ENCODE assay signal across 8 mouse cellular contexts in the genomic region with DNA sequence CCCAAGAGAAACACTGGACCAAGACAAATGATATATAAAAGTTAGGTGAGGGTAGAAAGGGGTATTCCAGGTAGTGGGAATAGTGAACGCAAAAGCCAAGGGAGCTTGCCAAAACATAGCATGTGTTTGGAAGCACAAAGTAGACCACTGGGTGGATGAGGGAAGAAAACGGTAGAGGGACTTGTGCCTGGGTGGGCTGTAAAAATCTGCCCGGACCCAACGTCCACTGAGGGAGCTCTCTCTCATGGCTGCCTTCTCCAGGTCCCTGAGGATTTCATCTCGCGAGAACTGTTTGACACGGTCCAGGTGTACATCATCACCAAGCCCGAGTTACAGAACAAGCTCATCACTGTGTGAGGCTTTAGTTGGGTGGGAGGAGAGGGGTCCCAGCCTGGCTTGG. TPM values are rescaled to one million over a fixed set of nuclear protein-coding genes. Genes with fewer than 3 reads are reported as not detected.
A peak's percentile ranks its signal among the peaks of the same experiment; 100 is the strongest.
DNase-seq lines count a peak whose midpoint lies in the region; ATAC-seq lines count a peak whose summit lies in the region.

No protein-coding gene starts in this region.

- ATAC-seq in hindbrain, embryonic 12.5 days (ENCODE audit: low FRiP score) = no peak
- ATAC-seq in midbrain, embryonic 12.5 days (ENCODE audit: low FRiP score, low read depth) = no peak

- H3K9me3 ChIP-seq in hindbrain, embryonic 12.5 days (replicated peaks) = no peaks in the 10 kb centered on the region
- H3K9me3 ChIP-seq in midbrain, embryonic 12.5 days = no peaks in the 10 kb centered on the region

- peak; percentile 35 for DNase-seq in kidney, adult 11 months
- DNase-seq in kidney, adult 18-20 months = no peak
- peak; percentile 54 for DNase-seq in ZHBTc4 (ENCODE audit: low read depth, low spot score)
- DNase-seq in layer of hippocampus, postnatal 10 days (ENCODE audit: low spot score in 2 of 2) = no peak
- DNase-seq in urinary bladder, adult 18-20 months (ENCODE audit: low spot score in 2 of 2) = no peak
- DNase-seq in spleen, postnatal 10 days (ENCODE audit: low spot score in 2 of 2) = no peak

- peaks cover 42% of the 10 kb centered on the region for H3K4me1 ChIP-seq in hindbrain, embryonic 12.5 days
- H3K4me1 ChIP-seq in midbrain, embryonic 12.5 days = peaks cover 39% of the 10 kb centered on the region

- H3K27me3 ChIP-seq in hindbrain, embryonic 12.5 days = no peaks in the 10 kb centered on the region
- H3K27me3 ChIP-seq in midbrain, embryonic 12.5 days = peaks cover 5% of the 10 kb centered on the region

- no peak overlapping the region for H3K27ac ChIP-seq in hindbrain, embryonic 12.5 days
- no peak overlapping the region for H3K27ac ChIP-seq in midbrain, embryonic 12.5 days (replicated peaks)

- H3K4me2 ChIP-seq in hindbrain, embryonic 12.5 days (replicated peaks) = peak overlapping the region; percentile 83
- peak overlapping the region; percentile 91 for H3K4me2 ChIP-seq in midbrain, embryonic 12.5 days (replicated peaks)

- peak overlapping the region; percentile 69 for H3K9ac ChIP-seq in hindbrain, embryonic 12.5 days
- H3K9ac ChIP-seq in midbrain, embryonic 12.5 days (replicated peaks) = peak overlapping the region; percentile 73; the same call in 1 of the 2 replicates

- H3K36me3 ChIP-seq in hindbrain, embryonic 12.5 days = peaks cover 44% of the 10 kb centered on the region
- H3K36me3 ChIP-seq in midbrain, embryonic 12.5 days = peaks cover 48% of the 10 kb centered on the region

- H3K4me3 ChIP-seq in hindbrain, embryonic 12.5 days = peak overlapping the region; percentile 61
- peak overlapping the region; percentile 66 for H3K4me3 ChIP-seq in midbrain, embryonic 12.5 days

- 46% methylated on average over 8 of the region's 8 CpGs for WGBS in hindbrain, embryonic 12.5 days
- WGBS in midbrain, embryonic 12.5 days = 40% methylated on average over 8 of the region's 8 CpGs

RNA-seq across cellular contexts. Expression of a gene that starts 0.7 kb away (rescaled TPM):
- polyA plus RNA-seq in hindbrain, embryonic 12.5 days (2016; fragmentation: Nextera tagmentation; extraction: Ambion mirVana) = 47.5 and 50.5 TPM in 2 replicates
- 48.1 and 48.4 TPM in 2 replicates for polyA plus RNA-seq in midbrain, embryonic 12.5 days (2016; fragmentation: Nextera tagmentation; extraction: Ambion mirVana)
- 10 to 100 TPM; 31.1 to 33.1 TPM for total RNA-seq in layer of hippocampus, postnatal 10 days (2021)

RNA-seq across cellular contexts. Expression of a gene that starts 0.7 kb away (rescaled TPM):
- 21.9 and 22.6 TPM in 2 replicates for polyA plus RNA-seq in hindbrain, embryonic 12.5 days (2016; fragmentation: Nextera tagmentation; extraction: Ambion mirVana)
- 19.3 and 19.4 TPM in 2 replicates for polyA plus RNA-seq in midbrain, embryonic 12.5 days (2016; fragmentation: Nextera tagmentation; extraction: Ambion mirVana)
- 10 to 100 TPM; 17.7 to 19.5 TPM for total RNA-seq in layer of hippocampus, postnatal 10 days (2021)

RNA-seq across cellular contexts. Expression of a gene that starts 4.4 kb away (rescaled TPM):
- 3.6 and 4.3 TPM in 2 replicates for polyA plus RNA-seq in hindbrain, embryonic 12.5 days (2016; fragmentation: Nextera tagmentation; extraction: Ambion mirVana)
- polyA plus RNA-seq in midbrain, embryonic 12.5 days (2016; fragmentation: Nextera tagmentation; extraction: Ambion mirVana) = 1.1 and 2.6 TPM in 2 replicates
- 1 to 10 TPM; 3.4 to 4.1 TPM for total RNA-seq in layer of hippocampus, postnatal 10 days (2021)

RNA-seq across cellular contexts. Expression of a gene that starts 8.6 kb away (rescaled TPM):
- 37.3 and 39.9 TPM in 2 replicates for polyA plus RNA-seq in hindbrain, embryonic 12.5 days (2016; fragmentation: Nextera tagmentation; extraction: Ambion mirVana)
- 43.6 and 48.9 TPM in 2 replicates for polyA plus RNA-seq in midbrain, embryonic 12.5 days (2016; fragmentation: Nextera tagmentation; extraction: Ambion mirVana)
- 10 to 100 TPM; 18.3 to 18.6 TPM for total RNA-seq in layer of hippocampus, postnatal 10 days (2021)

RNA-seq across cellular contexts. Expression of a gene that starts 9.0 kb away (rescaled TPM):
- polyA plus RNA-seq in hindbrain, embryonic 12.5 days (2016; fragmentation: Nextera tagmentation; extraction: Ambion mirVana) = 48.1 and 50.4 TPM in 2 replicates
- polyA plus RNA-seq in midbrain, embryonic 12.5 days (2016; fragmentation: Nextera tagmentation; extraction: Ambion mirVana) = 43.6 TPM in 2 replicates
- total RNA-seq in layer of hippocampus, postnatal 10 days (2021) = 10 to 100 TPM; 33.2 to 33.3 TPM

Comparison
In these comparisons a context has a peak if more than half of its experiments do, and no peak if none do; other contexts are left out.
1. DNase-seq: peak in kidney, adult 11 months (single experiment) and ZHBTc4 (single experiment); none in kidney, adult 18-20 months (single experiment), layer of hippocampus, postnatal 10 days (0 of 2), urinary bladder, adult 18-20 months (0 of 2) and spleen, postnatal 10 days (0 of 2).